Mouse (Mus musculus) stomach, embryonic 14.5 days (tissue): ENCODE measurements around the gene Filip1l. TPM values are rescaled to one million over a fixed set of nuclear protein-coding genes. Genes with fewer than 3 reads are reported as not detected.

Experiments
- ATAC-seq: fragments of 200-750 bp; cut with Nextera tagmentation; 2 replicates; pipeline ENCODE4 v1.8.0; 2017; ENCODE audit warnings: low read depth, moderate TSS enrichment; ENCODE audit not compliant: insufficient number of reproducible peaks, insufficient read depth, low FRiP score
- H3K27ac ChIP-seq: fragments of 300-500 bp; sonication (generic); 2 replicates; pipeline ENCODE4 v1.5.1; 2014; ENCODE audit warnings: mild to moderate bottlenecking, low read length, moderate library complexity, mixed read lengths
- H3K27me3 ChIP-seq: fragments of 300-500 bp; sonication (generic); 2 replicates; pipeline ENCODE4 v1.6.1; 2014; ENCODE audit warnings: low read length, control low read depth, mixed read lengths; ENCODE audit not compliant: control insufficient read depth, insufficient read depth
- H3K36me3 ChIP-seq: fragments of 300-500 bp; sonication (generic); 2 replicates; pipeline ENCODE4 v1.6.1; 2014; ENCODE audit warnings: mild to moderate bottlenecking, control low read depth, low read length, moderate library complexity, mixed read lengths; ENCODE audit not compliant: control insufficient read depth, insufficient read depth
- H3K4me1 ChIP-seq: fragments of 300-500 bp; sonication (generic); 2 replicates; pipeline ENCODE4 v1.6.1; 2014; ENCODE audit warnings: low read length, control low read depth, mixed read lengths; ENCODE audit not compliant: control insufficient read depth, insufficient read depth
- H3K4me2 ChIP-seq: fragments of 300-500 bp; sonication (generic); replicated peaks from 2 replicates; pipeline ENCODE4 v1.6.1; 2014; ENCODE audit warnings: low read depth, low read length, control low read depth
- H3K4me3 ChIP-seq: fragments of 300-500 bp; sonication (generic); 2 replicates; pipeline ENCODE4 v1.5.1; 2014; ENCODE audit warnings: low read depth, low read length, control low read depth
- H3K9ac ChIP-seq: fragments of 300-500 bp; sonication (generic); replicated peaks from 2 replicates; pipeline ENCODE4 v1.6.1; 2014; ENCODE audit warnings: low read depth, mild to moderate bottlenecking, control low read depth, low read length, moderate library complexity, mixed read lengths
- H3K9me3 ChIP-seq: fragments of 300-500 bp; sonication (generic); 2 replicates; pipeline ENCODE4 v1.6.1; 2016; ENCODE audit warnings: low read depth, low read length, control low read depth; ENCODE audit not compliant: control insufficient read depth
- WGBS: fragments of 180-500 bp; shearing (Covaris S2); extraction: QIAGEN DNeasy Blood & Tissue Kit; methylation state at CpG from one replicate; pipeline ENCODE4 v1.1.7; 2014; 5-methylcytosine and 5-hydroxymethylcytosine counted together
- polyA plus RNA-seq: library from polyadenylated mRNA; unstranded; fragments of >200 nt; fragmentation: Nextera tagmentation; extraction: Ambion mirVana; gene quantifications from 2 replicates; pipeline ENCODE4 v1.2.1, GENCODE M21; 2014

Filip1l gene
- polyA plus RNA-seq, 1 experiment from 2014 or later, result 54.7 TPM

DNA sequence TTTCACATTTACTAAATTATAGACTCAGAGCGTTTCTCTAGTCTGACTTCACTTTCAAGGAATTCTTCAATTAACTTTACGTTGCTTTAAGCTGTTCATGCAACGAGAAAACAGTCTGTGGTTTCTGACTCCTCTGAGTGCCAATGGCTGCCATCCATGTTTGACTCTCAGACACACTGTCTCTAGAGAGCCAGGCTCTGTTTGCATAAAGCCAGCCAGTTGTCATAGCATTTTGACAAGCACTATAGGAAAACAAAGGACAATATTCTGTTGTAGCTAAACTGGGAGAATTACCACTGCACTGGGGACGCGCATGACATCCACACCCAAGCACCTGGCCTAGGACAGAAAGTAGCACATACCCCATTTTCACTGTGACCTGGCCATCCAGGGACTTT, 85.4 kb downstream of the Filip1l start:
- 44% methylated on average over 5 of the region's 5 CpGs for WGBS
- Histone ChIP-seq H3K27ac (peak overlapping the region; percentile 55), H3K27me3 (no peaks in the 10 kb centered on the region), H3K9ac (no peak overlapping the region), H3K36me3 (no peaks in the 10 kb centered on the region), H3K9me3 (no peaks in the 10 kb centered on the region), H3K4me2 (no peak overlapping the region), H3K4me3 (no peak overlapping the region), H3K4me1 (peaks cover 8% of the 10 kb centered on the region)
- ATAC-seq, result no peak

DNA sequence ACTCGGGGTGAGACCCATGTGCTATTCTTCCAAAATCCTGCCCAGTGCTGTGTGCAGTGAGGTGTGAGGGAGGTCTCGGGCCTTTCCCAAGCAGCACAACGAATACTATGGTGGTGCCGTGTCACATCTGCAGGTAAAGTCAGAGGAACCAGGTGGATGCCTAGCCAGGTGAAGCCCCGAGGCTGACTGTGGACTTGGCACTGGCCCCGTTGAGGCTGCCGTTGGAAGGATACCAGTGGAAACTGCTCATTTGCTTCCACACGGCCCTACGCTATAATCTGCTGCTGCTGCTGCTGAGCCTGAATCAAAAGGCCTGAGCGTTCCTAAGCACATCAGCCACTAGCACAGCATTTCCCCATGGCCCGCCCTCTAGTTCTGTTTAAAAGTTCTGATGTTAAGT, 86.3 kb downstream of the Filip1l start:
- no peak for ATAC-seq
- H3K4me3 ChIP-seq, result no peak overlapping the region
- no peaks in the 10 kb centered on the region for H3K36me3 ChIP-seq
- no peak overlapping the region for H3K4me2 ChIP-seq
- 84% methylated on average over 11 of the region's 11 CpGs for WGBS
- no peaks in the 10 kb centered on the region for H3K9me3 ChIP-seq
- no peaks in the 10 kb centered on the region for H3K27me3 ChIP-seq
- no peak overlapping the region for H3K9ac ChIP-seq
- peaks cover 8% of the 10 kb centered on the region for H3K4me1 ChIP-seq
- H3K27ac ChIP-seq, result no peak overlapping the region

DNA sequence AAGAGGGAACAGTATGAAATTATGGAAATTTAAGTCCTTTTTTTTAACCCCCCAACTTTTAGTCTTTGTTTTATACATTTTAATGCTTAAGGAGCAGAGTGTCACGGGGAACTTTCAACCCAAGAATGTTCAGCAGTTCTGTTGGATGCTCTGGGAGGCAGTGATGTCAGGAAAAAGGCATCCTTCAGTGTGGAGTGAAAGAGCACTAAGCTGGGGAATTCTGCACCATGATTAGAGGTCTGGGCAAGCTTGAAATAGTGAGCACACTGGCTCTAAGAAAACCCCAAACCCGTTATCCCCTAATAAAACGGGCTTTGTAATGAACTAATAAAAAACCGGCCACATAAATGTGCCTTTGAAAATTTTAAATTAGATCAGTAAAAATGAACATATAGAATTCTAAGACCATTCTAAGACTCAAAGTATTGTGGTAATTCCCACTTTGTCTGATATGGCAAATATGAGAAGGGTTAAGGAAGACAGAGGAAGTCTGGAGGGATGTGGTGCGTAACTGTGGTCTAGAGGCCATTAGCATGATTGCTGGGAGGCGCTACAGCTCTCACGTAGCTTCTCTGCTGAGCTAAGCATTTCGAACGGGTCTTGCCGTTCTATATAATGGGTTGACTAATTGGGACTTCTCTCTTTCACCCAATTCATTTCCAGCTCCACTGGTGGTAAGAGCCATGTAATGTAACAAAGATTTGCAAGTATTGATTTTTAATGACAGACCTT, 88.0 kb downstream of the Filip1l start:
- H3K36me3 ChIP-seq, result no peaks in the 10 kb centered on the region
- no peak overlapping the region for H3K27ac ChIP-seq
- H3K9me3 ChIP-seq, result no peaks in the 10 kb centered on the region
- H3K4me2 ChIP-seq, result no peak overlapping the region
- H3K9ac ChIP-seq, result no peak overlapping the region
- no peak for ATAC-seq
- H3K27me3 ChIP-seq, result no peaks in the 10 kb centered on the region
- peaks cover 8% of the 10 kb centered on the region for H3K4me1 ChIP-seq
- 84% methylated on average over 10 of the region's 10 CpGs for WGBS
- H3K4me3 ChIP-seq, result no peak overlapping the region

DNA sequence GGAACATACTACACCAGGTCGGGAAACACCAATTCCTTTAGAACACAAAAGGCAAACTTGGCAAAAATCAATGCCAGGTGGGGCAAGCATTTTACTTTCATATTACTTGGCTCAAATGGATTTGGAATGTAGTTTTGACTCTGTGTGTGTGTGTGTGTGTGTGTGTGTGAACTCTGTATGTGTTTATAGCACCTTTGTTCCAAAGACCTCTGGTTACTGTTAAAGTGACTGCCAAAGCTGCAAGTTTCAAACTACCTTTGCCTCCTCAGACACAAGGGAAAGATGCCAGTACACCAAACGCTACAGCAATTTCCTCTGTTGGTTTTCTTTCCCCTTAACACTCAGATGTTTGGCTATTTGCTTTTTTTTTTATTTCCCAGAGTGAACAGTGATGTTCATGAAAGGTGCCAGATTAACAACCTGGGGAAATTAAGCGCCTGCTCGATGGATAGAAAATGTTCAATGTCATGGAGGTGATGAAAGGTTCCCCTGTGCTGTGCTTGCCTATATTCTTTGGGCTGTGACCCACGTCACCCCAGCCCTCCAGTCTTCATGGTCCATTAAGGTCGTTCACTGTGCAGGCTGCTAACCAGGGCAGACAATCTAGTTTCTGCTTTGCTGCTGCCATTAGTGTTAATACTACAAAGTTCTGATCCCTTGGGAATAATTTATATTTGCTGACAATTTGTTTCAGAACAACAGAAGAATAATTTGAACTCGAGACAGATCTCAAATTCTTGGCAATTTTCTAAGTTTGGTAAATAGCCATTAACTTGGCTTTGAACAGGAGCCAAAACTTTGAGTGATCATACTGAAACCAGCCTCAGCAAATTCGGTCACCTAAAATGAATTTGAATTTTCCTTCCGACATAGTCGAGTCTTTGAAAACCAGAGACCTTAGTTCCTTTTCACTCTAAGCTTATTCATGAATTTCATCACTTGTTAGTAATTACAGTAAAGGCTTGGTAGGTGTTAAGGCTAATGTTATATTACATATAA, 92.5 kb downstream of the Filip1l start:
- H3K4me1 ChIP-seq, result no peaks in the 10 kb centered on the region
- no peak for ATAC-seq
- H3K4me3 ChIP-seq, result no peak overlapping the region
- H3K9ac ChIP-seq, result no peak overlapping the region
- H3K27ac ChIP-seq, result no peak overlapping the region
- H3K27me3 ChIP-seq, result no peaks in the 10 kb centered on the region
- peaks cover 6% of the 10 kb centered on the region; the same call in 1 of the 2 replicates for H3K9me3 ChIP-seq
- H3K4me2 ChIP-seq, result no peak overlapping the region
- WGBS, result 73% methylated on average over 10 of the region's 10 CpGs
- H3K36me3 ChIP-seq, result no peaks in the 10 kb centered on the region

DNA sequence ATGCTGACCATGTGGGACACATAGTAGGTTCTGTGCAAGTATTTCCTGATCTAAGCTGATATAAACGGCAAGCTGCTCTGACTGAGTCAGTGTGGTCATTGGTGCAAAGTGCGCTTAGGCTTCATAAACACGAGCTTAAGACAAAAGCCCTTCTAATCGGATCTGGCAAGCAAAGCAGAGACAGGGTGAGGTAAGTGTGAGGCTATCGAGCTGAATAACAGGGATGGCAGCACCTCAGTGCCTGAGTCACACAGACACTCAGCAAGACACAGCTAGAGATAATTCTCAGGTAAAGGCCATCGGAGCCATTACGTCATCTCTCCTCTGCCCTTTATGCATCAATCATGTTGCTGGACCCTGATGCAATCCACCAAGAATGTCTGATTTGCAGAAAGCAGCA, 100.1 kb downstream of the Filip1l start:
- WGBS, result 25% methylated on average over 7 of the region's 7 CpGs
- Histone ChIP-seq H3K4me1 (peaks cover 11% of the 10 kb centered on the region), H3K9me3 (peaks cover 6% of the 10 kb centered on the region; the same call in 1 of the 2 replicates), H3K4me2 (no peak overlapping the region), H3K27ac (no peak overlapping the region), H3K9ac (no peak overlapping the region), H3K4me3 (no peak overlapping the region), H3K27me3 (no peaks in the 10 kb centered on the region), H3K36me3 (no peaks in the 10 kb centered on the region)
- ATAC-seq, result peak; percentile 50; the same call in 1 of the 2 replicates

DNA sequence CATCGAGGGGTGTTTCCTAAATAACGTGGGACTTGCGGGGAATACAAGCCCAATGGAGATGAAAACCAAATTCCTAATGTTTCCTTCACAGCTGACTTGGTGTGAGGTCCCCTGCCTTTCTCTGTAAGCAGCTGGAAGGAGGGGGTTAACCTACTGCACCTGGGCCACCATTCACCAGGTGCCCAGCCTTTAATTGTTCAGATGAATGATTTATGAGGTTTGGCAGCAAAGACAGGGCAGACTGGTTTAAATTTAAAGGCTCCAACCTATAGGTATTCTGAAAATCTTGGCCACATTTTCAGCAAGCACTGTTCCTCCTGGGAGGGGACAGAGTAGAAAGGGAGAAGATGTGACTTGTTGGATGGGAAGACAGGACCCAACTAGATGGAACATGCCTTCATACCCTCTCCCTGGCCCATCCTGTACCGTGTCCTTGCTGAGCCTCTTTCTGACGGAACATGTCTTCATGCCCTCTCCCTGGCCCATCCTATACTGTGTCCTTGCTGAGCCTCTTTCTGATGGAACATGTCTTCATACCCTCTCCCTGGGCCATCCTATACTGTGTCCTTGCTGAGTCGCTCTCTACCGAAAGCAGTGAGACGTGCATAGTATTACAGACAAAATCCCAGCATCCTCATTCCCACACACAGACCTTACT, 101.3 kb downstream of the Filip1l start:
- Histone ChIP-seq H3K9me3 (no peaks in the 10 kb centered on the region), H3K4me2 (no peak overlapping the region), H3K4me1 (peaks cover 11% of the 10 kb centered on the region), H3K27me3 (no peaks in the 10 kb centered on the region), H3K27ac (no peak overlapping the region), H3K36me3 (no peaks in the 10 kb centered on the region), H3K9ac (no peak overlapping the region), H3K4me3 (no peak overlapping the region)
- peak; percentile 42; the same call in 1 of the 2 replicates for ATAC-seq
- 82% methylated on average over 8 of the region's 8 CpGs for WGBS

DNA sequence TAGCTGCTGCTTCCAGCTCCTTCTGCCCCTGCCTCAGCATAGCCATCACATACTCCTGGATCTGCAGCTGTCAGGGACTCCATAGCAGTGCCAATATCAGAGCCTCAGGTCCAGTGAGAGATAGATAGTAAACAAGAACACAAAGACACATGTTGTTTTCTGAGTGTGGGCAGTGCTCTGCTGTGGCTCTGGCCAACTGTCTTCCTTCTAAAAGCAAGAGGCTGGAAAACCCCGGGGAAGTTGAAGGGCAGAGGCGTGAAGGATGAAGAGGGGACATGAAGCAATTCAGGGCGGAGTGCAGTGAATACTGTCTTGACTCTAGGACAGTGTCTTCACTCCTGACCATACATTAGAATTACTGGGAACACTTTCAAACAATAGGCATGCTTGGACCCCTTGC, 102.7 kb downstream of the Filip1l start:
- H3K27ac ChIP-seq, result no peak overlapping the region
- ATAC-seq, result no peak
- H3K9ac ChIP-seq, result no peak overlapping the region
- 83% methylated on average over 3 of the region's 3 CpGs for WGBS
- H3K36me3 ChIP-seq, result no peaks in the 10 kb centered on the region
- H3K27me3 ChIP-seq, result no peaks in the 10 kb centered on the region
- H3K4me3 ChIP-seq, result no peak overlapping the region
- no peak overlapping the region for H3K4me2 ChIP-seq
- H3K4me1 ChIP-seq, result peaks cover 11% of the 10 kb centered on the region
- no peaks in the 10 kb centered on the region for H3K9me3 ChIP-seq

DNA sequence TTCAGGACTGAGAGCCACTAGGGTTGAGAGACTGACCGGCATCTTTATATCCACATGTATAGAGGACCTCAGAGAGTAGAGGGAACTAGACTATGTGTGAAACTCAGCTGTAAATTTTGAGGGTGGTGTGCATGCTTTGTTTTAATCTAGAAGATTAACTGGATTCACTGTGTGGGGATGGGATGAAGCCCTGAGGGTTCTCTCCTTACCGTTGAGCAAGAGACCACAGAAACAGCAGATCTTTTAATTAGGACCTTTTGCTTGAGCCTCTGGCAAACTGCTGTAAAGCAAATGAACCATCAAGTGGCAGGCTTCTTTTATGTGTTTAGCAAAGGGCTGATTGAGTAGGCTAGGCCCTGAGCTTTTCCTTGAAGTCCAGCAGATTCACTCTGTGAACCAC, 103.1 kb downstream of the Filip1l start:
- no peak overlapping the region for H3K4me3 ChIP-seq
- whole genome bisulfite sequencing, result 71% methylated on average over 2 of the region's 2 CpGs
- peaks cover 11% of the 10 kb centered on the region for H3K4me1 ChIP-seq
- H3K27ac ChIP-seq, result no peak overlapping the region
- no peak overlapping the region for H3K4me2 ChIP-seq
- no peak for ATAC-seq
- H3K9ac ChIP-seq, result no peak overlapping the region
- no peaks in the 10 kb centered on the region for H3K36me3 ChIP-seq
- no peaks in the 10 kb centered on the region for H3K9me3 ChIP-seq
- no peaks in the 10 kb centered on the region for H3K27me3 ChIP-seq
